Mouse (Mus musculus): Measurements from ENCODE around the gene Slc39a1.

Slc39a1 gene

GRCm38 (mm10) chr3:90247960-90248745, at the start of gene Slc39a1:
Gene Slc39a1 (plus strand): TSS chr3:90248172.
- DNase-seq (ENCODE audit: low read depth), result peak; percentile 93

GRCm38 (mm10) chr3:90202884-90203283, 45.1 kb upstream of the Slc39a1 start:
- no peak for DNase-seq (ENCODE audit: low read depth)

GRCm38 (mm10) chr3:90203619-90204018, 44.4 kb upstream of the Slc39a1 start:
- DNase-seq (ENCODE audit: low read depth), result no peak

- peak; percentile 44 for DNase-seq (ENCODE audit: low read depth)
Observed at GRCm38 (mm10) chr3:90204582-90204981, 43.4 kb upstream of the Slc39a1 start.

- DNase-seq (ENCODE audit: low read depth), result no peak
Observed at GRCm38 (mm10) chr3:90208662-90209061, 39.3 kb upstream of the Slc39a1 start.

- no peak for DNase-seq (ENCODE audit: low read depth)
Observed at GRCm38 (mm10) chr3:90209908-90210566, 37.9 kb upstream of the Slc39a1 start.

- peak; percentile 42 for DNase-seq (ENCODE audit: low read depth)
Observed at GRCm38 (mm10) chr3:90211475-90212398, 36.2 kb upstream of the Slc39a1 start.

GRCm38 (mm10) chr3:90212723-90213122, 35.2 kb upstream of the Slc39a1 start:
- no peak for DNase-seq (ENCODE audit: low read depth)

- DNase-seq (ENCODE audit: low read depth), result peak; percentile 98
Observed at GRCm38 (mm10) chr3:90213377-90213866, 34.5 kb upstream of the Slc39a1 start, which contains the start of the genes Rps27 and Rab13. Gene Rps27 (minus strand): TSS chr3:90213651. Gene Rab13 (plus strand): TSS chr3:90213695.

GRCm38 (mm10) chr3:90213956-90214684, 33.9 kb upstream of the Slc39a1 start:
- no peak for DNase-seq (ENCODE audit: low read depth)

GRCm38 (mm10) chr3:90215825-90216380, 32.1 kb upstream of the Slc39a1 start:
- DNase-seq (ENCODE audit: low read depth), result peak; percentile 70

GRCm38 (mm10) chr3:90220088-90220487, 27.9 kb upstream of the Slc39a1 start:
- DNase-seq (ENCODE audit: low read depth), result peak; percentile 78

- DNase-seq (ENCODE audit: low read depth), result peak; percentile 49
Observed at GRCm38 (mm10) chr3:90220531-90220951, 27.4 kb upstream of the Slc39a1 start.

GRCm38 (mm10) chr3:90221123-90221522, 26.8 kb upstream of the Slc39a1 start:
- DNase-seq (ENCODE audit: low read depth), result no peak

GRCm38 (mm10) chr3:90222455-90222854, 25.5 kb upstream of the Slc39a1 start:
- DNase-seq (ENCODE audit: low read depth), result no peak

GRCm38 (mm10) chr3:90222941-90223340, 25.0 kb upstream of the Slc39a1 start:
- DNase-seq (ENCODE audit: low read depth), result no peak

GRCm38 (mm10) chr3:90224331-90224730, 23.6 kb upstream of the Slc39a1 start:
- no peak for DNase-seq (ENCODE audit: low read depth)

GRCm38 (mm10) chr3:90231075-90231474, 16.9 kb upstream of the Slc39a1 start:
- no peak for DNase-seq (ENCODE audit: low read depth)

GRCm38 (mm10) chr3:90231507-90232333, 16.3 kb upstream of the Slc39a1 start, which contains the start of gene Jtb:
Gene Jtb (plus strand): TSS chr3:90231597.
- peak; percentile 93 for DNase-seq (ENCODE audit: low read depth)

GRCm38 (mm10) chr3:90241251-90241650, 6.7 kb upstream of the Slc39a1 start:
- no peak for DNase-seq (ENCODE audit: low read depth)

Data from 416B (cell line).